Mouse (Mus musculus): ENCODE data around the gene Ano10. TPM values are rescaled to one million over a fixed set of nuclear protein-coding genes. Genes with fewer than 3 reads are reported as not detected.

The Ano10 gene
- polyA plus RNA-seq, 1 experiment: 31.3 TPM

- peak; percentile 51 to 53 for DNase-seq
Observed at GRCm38 (mm10) chr9:122157079-122157441, 137.2 kb downstream of the Ano10 start.

GRCm38 (mm10) chr9:122156389-122157078, 137.7 kb downstream of the Ano10 start:
- WGBS: 85% methylated on average over 5 of the region's 5 CpGs
- no peak overlapping the region for H3K4me3 ChIP-seq (replicated peaks; ENCODE audit: insufficient read depth, low read depth, low read length)
- DNase-seq: no peak
- peaks cover 42% of the 10 kb centered on the region for H3K4me1 ChIP-seq (ENCODE audit: control insufficient read depth, insufficient read depth, low read length)
- TF ChIP-seq POLR2A (IDR thresholded peaks at IDR 0.05; ENCODE audit: borderline replicate concordance, insufficient read depth, low read length) (no peak), CTCF (IDR thresholded peaks at IDR 0.05; ENCODE audit: borderline replicate concordance, insufficient read depth, low read depth, low read length) (peak; percentile 57; the same call in 1 of the 2 replicates)
- H3K27me3 ChIP-seq (ENCODE audit: control insufficient read depth, insufficient read depth, low read length): no peaks in the 10 kb centered on the region
- H3K27ac ChIP-seq (ENCODE audit: insufficient read depth, low read length): no peak overlapping the region

More at GRCm38 (mm10) chr9:122157079-122157441, 137.2 kb downstream of the Ano10 start:
- H3K27me3 ChIP-seq (ENCODE audit: control insufficient read depth, insufficient read depth, low read length): no peaks in the 10 kb centered on the region
- H3K27ac ChIP-seq (ENCODE audit: insufficient read depth, low read length): no peak overlapping the region
- TF ChIP-seq CTCF (IDR thresholded peaks at IDR 0.05; ENCODE audit: borderline replicate concordance, insufficient read depth, low read depth, low read length) (no peak), POLR2A (IDR thresholded peaks at IDR 0.05; ENCODE audit: borderline replicate concordance, insufficient read depth, low read length) (no peak)
- no peak overlapping the region for H3K4me3 ChIP-seq (replicated peaks; ENCODE audit: insufficient read depth, low read depth, low read length)
- WGBS: 26% methylated on average over 14 of the region's 14 CpGs
- peaks cover 38% of the 10 kb centered on the region for H3K4me1 ChIP-seq (ENCODE audit: control insufficient read depth, insufficient read depth, low read length)

GRCm38 (mm10) chr9:122155193-122155592, 139.0 kb downstream of the Ano10 start:
- Histone ChIP-seq H3K4me3 (replicated peaks; ENCODE audit: insufficient read depth, low read depth, low read length) (no peak overlapping the region), H3K27ac (ENCODE audit: insufficient read depth, low read length) (no peak overlapping the region), H3K4me1 (ENCODE audit: control insufficient read depth, insufficient read depth, low read length) (peaks cover 41% of the 10 kb centered on the region), H3K27me3 (ENCODE audit: control insufficient read depth, insufficient read depth, low read length) (no peaks in the 10 kb centered on the region)
- TF ChIP-seq POLR2A (IDR thresholded peaks at IDR 0.05; ENCODE audit: borderline replicate concordance, insufficient read depth, low read length): no peak
- no peak for TF ChIP-seq CTCF (IDR thresholded peaks at IDR 0.05; ENCODE audit: borderline replicate concordance, insufficient read depth, low read depth, low read length)
- WGBS: 75% methylated on average over 1 of the region's 1 CpGs
- DNase-seq: no peak

GRCm38 (mm10) chr9:122153436-122153835, 140.8 kb downstream of the Ano10 start:
- Histone ChIP-seq H3K4me1 (ENCODE audit: control insufficient read depth, insufficient read depth, low read length) (peaks cover 47% of the 10 kb centered on the region), H3K4me3 (replicated peaks; ENCODE audit: insufficient read depth, low read depth, low read length) (no peak overlapping the region), H3K27ac (ENCODE audit: insufficient read depth, low read length) (peak overlapping the region; percentile 50; the same call in 1 of the 2 replicates), H3K27me3 (ENCODE audit: control insufficient read depth, insufficient read depth, low read length) (no peaks in the 10 kb centered on the region)
- DNase-seq: no peak
- TF ChIP-seq CTCF (IDR thresholded peaks at IDR 0.05; ENCODE audit: borderline replicate concordance, insufficient read depth, low read depth, low read length) (no peak), POLR2A (IDR thresholded peaks at IDR 0.05; ENCODE audit: borderline replicate concordance, insufficient read depth, low read length) (no peak)
- WGBS: 45% methylated on average over 3 of the region's 3 CpGs

GRCm38 (mm10) chr9:122152501-122152900, 141.7 kb downstream of the Ano10 start:
- no peak for TF ChIP-seq CTCF (IDR thresholded peaks at IDR 0.05; ENCODE audit: borderline replicate concordance, insufficient read depth, low read depth, low read length)
- TF ChIP-seq POLR2A (IDR thresholded peaks at IDR 0.05; ENCODE audit: borderline replicate concordance, insufficient read depth, low read length): no peak

GRCm38 (mm10) chr9:122152063-122152462, 142.2 kb downstream of the Ano10 start:
- no peaks in the 10 kb centered on the region for H3K27me3 ChIP-seq (ENCODE audit: control insufficient read depth, insufficient read depth, low read length)
- H3K4me3 ChIP-seq (replicated peaks; ENCODE audit: insufficient read depth, low read depth, low read length): no peak overlapping the region
- WGBS: 47% methylated on average over 4 of the region's 4 CpGs
- DNase-seq: no peak
- no peak overlapping the region; the same call in 1 of the 2 replicates for H3K27ac ChIP-seq (ENCODE audit: insufficient read depth, low read length)
- no peak for TF ChIP-seq POLR2A (IDR thresholded peaks at IDR 0.05; ENCODE audit: borderline replicate concordance, insufficient read depth, low read length)
- no peak for TF ChIP-seq CTCF (IDR thresholded peaks at IDR 0.05; ENCODE audit: borderline replicate concordance, insufficient read depth, low read depth, low read length)
- H3K4me1 ChIP-seq (ENCODE audit: control insufficient read depth, insufficient read depth, low read length): peaks cover 44% of the 10 kb centered on the region

More at GRCm38 (mm10) chr9:122152501-122152900, 141.7 kb downstream of the Ano10 start:
- no peak overlapping the region for H3K27ac ChIP-seq (ENCODE audit: insufficient read depth, low read length)
- H3K4me3 ChIP-seq (replicated peaks; ENCODE audit: insufficient read depth, low read depth, low read length): no peak overlapping the region
- 19% methylated on average over 1 of the region's 1 CpGs for WGBS
- H3K27me3 ChIP-seq (ENCODE audit: control insufficient read depth, insufficient read depth, low read length): no peaks in the 10 kb centered on the region
- no peak for DNase-seq
- H3K4me1 ChIP-seq (ENCODE audit: control insufficient read depth, insufficient read depth, low read length): peaks cover 45% of the 10 kb centered on the region

GRCm38 (mm10) chr9:122149997-122150826, 144.0 kb downstream of the Ano10 start:
- WGBS: 23% methylated on average over 9 of the region's 9 CpGs
- no peaks in the 10 kb centered on the region for H3K27me3 ChIP-seq (ENCODE audit: control insufficient read depth, insufficient read depth, low read length)
- TF ChIP-seq POLR2A (IDR thresholded peaks at IDR 0.05; ENCODE audit: borderline replicate concordance, insufficient read depth, low read length): no peak
- TF ChIP-seq CTCF (IDR thresholded peaks at IDR 0.05; ENCODE audit: borderline replicate concordance, insufficient read depth, low read depth, low read length): no peak
- H3K4me3 ChIP-seq (replicated peaks; ENCODE audit: insufficient read depth, low read depth, low read length): no peak overlapping the region
- peak overlapping the region; percentile 68 for H3K27ac ChIP-seq (ENCODE audit: insufficient read depth, low read length)
- peaks cover 46% of the 10 kb centered on the region for H3K4me1 ChIP-seq (ENCODE audit: control insufficient read depth, insufficient read depth, low read length)
- peak in 1 of 2 experiments; percentile 58 for DNase-seq

Data from cerebellum, adult 2 months (tissue).